Mouse (Mus musculus): ENCODE measurements at regions not wholly inside any gene's neighbourhood (a gene's known extent, or its start where the extent isn't known, plus 50 kb on each side); places are given as distances from the start of the nearest gene placed in this dataset.

DNA sequence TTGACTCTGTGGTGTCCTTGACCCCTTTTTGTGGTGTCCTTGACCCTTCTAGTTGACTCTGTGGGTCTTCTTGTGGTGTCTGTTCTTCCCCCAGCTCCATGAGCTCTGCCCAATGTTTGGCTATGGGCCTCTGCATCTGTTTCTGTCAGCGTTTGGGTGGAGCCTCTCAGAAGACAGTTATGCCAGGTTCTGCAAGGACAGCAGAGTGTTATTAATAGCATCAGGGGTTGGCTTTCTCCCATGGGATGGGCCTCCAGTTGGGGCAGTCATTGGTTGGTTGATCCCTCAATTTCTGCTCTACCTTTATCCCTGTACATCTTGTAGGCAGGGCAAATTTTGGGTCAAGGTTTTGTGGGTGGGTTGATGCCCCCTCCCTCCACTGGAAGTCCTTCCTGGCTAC lies 138.8 kb downstream of the Tex29 start:
- Histone ChIP-seq H3K4me2 (no peak overlapping the region), H3K4me1 (replicated peaks) (no peaks in the 10 kb centered on the region), H3K27me3 (0 out of 2 replicates have a peak, but pooled peaks cover 3% of the 10 kb centered on the region), H3K9me3 (no peaks in the 10 kb centered on the region), H3K4me3 (replicated peaks) (no peak overlapping the region), H3K27ac (no peak overlapping the region), H3K9ac (replicated peaks) (no peak overlapping the region), H3K36me3 (no peaks in the 10 kb centered on the region)
- WGBS, result 78% methylated on average over 1 of the region's 1 CpGs
- no peak for ATAC-seq (ENCODE audit: insufficient number of reproducible peaks, insufficient read depth, low FRiP score, low TSS enrichment, low read depth)

DNA sequence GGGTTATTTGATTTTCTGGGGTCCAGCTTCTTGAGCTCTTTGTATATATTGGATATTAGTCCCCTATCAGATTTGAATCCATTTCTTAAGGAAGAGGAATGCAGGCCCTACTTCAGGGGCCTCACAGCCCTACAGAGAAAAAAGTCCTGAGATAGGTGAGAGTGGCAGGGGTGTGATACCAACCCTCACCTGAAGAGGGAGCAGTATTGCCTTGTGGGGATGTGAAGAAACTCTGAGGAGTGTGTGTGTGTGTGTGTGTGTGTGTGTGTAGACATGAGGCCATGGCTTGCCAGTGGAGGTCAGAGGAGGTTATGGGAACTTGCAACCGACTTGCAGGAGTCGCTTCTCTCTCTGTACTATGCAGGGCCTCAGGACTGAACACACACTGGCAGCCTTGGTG lies 141.2 kb downstream of the Tex29 start:
- Histone ChIP-seq H3K27me3 (0 out of 2 replicates have a peak, but pooled peaks cover 3% of the 10 kb centered on the region), H3K4me3 (replicated peaks) (no peak overlapping the region), H3K9me3 (no peaks in the 10 kb centered on the region), H3K9ac (replicated peaks) (no peak overlapping the region), H3K4me2 (no peak overlapping the region), H3K4me1 (replicated peaks) (no peaks in the 10 kb centered on the region), H3K27ac (no peak overlapping the region), H3K36me3 (no peaks in the 10 kb centered on the region)
- no peak for ATAC-seq (ENCODE audit: insufficient number of reproducible peaks, insufficient read depth, low FRiP score, low TSS enrichment, low read depth)
- WGBS, result 83% methylated on average over 2 of the region's 2 CpGs

DNA sequence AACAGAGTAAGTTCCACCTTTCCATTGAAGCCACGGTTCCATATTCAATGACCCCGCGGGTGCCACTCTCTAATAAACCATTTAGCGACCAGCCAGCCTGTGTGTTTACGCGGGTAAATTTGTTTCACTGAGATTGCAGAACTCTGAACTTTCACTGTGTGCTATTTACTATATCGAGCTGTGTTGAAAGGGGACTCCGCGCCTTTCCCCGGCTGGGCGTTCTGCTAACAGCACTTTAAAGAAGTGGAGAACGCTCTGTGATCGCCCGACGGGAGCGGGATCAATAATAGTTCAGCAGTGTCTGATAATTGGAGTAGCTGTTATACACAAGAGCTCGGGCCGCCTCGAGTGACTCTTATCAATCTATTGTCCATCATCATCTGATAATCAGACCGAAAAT lies 149.8 kb downstream of the Tex29 start:
- Histone ChIP-seq H3K27me3 (peaks cover 14% of the 10 kb centered on the region), H3K4me3 (replicated peaks) (no peak overlapping the region), H3K9ac (replicated peaks) (no peak overlapping the region), H3K27ac (no peak overlapping the region), H3K4me1 (replicated peaks) (no peaks in the 10 kb centered on the region), H3K36me3 (no peaks in the 10 kb centered on the region), H3K9me3 (no peaks in the 10 kb centered on the region), H3K4me2 (no peak overlapping the region)
- WGBS, result 84% methylated on average over 20 of the region's 20 CpGs
- no peak for ATAC-seq (ENCODE audit: insufficient number of reproducible peaks, insufficient read depth, low FRiP score, low TSS enrichment, low read depth)

DNA sequence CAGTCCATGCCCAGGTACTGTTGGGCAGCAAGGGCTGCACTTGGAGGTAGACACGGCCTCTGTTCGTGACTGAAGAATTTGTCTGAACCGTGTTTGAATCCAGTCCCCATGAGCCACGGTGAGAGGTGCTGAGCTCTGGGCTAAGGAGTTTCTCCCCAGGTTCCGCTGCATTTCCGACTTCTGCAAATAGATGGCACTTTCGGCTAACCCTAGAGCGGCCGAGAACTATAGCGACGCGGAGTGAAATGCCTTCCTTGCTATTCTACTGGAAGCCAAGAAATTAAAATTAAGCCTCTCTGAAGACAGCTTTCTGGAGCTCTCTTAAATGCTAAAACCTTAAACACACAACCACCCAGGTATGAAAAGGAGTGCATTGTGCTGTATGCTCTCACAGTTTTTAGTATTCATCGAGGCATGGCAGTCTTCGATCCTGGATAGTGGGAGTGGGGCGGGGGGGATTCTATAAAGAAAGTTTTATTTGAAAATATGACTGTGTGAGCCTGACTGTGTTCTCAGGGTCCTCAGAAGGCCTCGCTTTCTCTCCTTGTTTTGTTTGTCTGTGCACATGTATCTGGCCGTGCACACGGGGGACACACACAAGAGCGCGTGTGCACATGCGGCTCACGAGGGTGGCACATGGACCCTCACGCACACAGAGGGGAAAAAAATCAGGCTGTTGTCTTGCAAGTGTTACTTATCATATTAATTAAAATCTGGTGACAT lies 159.6 kb downstream of the Tex29 start:
- peaks cover 65% of the 10 kb centered on the region for H3K27me3 ChIP-seq
- H3K27ac ChIP-seq, result no peak overlapping the region
- WGBS, result 31% methylated on average over 23 of the region's 23 CpGs

DNA sequence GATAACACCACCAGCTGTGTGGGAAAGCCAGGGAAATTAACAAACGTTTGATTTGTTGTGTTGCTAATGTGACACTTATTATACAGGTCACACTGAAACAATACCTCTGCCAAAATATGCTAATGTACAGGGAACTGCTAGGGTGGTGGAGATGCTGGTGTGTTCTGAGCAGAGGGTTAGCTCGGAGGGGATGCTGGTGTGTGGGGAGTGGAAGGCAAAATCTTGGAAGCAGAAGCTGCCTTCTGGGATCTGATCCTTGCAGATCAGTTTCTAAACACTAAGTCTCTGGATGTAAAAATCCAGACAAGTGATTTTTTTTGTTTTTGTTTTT lies 160.2 kb downstream of the Tex29 start:
- Histone ChIP-seq H3K4me2 (no peak overlapping the region), H3K36me3 (no peaks in the 10 kb centered on the region), H3K27me3 (peaks cover 63% of the 10 kb centered on the region), H3K4me1 (replicated peaks) (peaks cover 12% of the 10 kb centered on the region; the same call in 1 of the 2 replicates), H3K9ac (replicated peaks) (no peak overlapping the region), H3K9me3 (no peaks in the 10 kb centered on the region), H3K27ac (no peak overlapping the region), H3K4me3 (replicated peaks) (no peak overlapping the region)
- WGBS, result 27% methylated on average over 2 of the region's 2 CpGs
- ATAC-seq (ENCODE audit: insufficient number of reproducible peaks, insufficient read depth, low FRiP score, low TSS enrichment, low read depth), result no peak

More for the DNA sequence above, 159.6 kb downstream of the Tex29 start:
- Histone ChIP-seq H3K4me1 (replicated peaks) (peaks cover 12% of the 10 kb centered on the region; the same call in 1 of the 2 replicates), H3K9ac (replicated peaks) (no peak overlapping the region), H3K4me2 (no peak overlapping the region), H3K4me3 (replicated peaks) (no peak overlapping the region), H3K9me3 (no peaks in the 10 kb centered on the region), H3K36me3 (no peaks in the 10 kb centered on the region)
- no peak; the same call in 1 of the 2 replicates for ATAC-seq (ENCODE audit: insufficient number of reproducible peaks, insufficient read depth, low FRiP score, low TSS enrichment, low read depth)

DNA sequence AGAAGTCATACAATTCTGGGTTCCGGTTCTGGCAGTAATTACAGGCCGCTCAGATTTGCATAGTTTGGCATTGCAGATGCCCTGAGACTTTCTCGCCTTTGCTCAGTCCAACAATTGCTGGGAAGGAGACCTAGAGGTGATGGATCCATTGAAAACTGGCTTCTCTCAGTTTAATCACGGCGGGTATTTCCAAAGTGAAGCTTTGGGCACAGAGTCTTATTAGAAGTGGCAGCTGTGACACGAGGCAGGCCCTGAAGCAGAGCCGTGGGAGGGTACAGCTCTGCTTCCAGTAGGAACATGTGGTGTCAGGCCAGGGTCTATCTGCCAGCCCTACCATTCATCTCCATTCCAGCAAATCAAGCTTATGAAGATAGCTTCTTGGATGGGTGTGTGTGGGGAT lies 164.0 kb downstream of the Tex29 start:
- Histone ChIP-seq H3K4me3 (replicated peaks) (no peak overlapping the region), H3K36me3 (no peaks in the 10 kb centered on the region), H3K27ac (no peak overlapping the region), H3K4me1 (replicated peaks) (peaks cover 12% of the 10 kb centered on the region; the same call in 1 of the 2 replicates), H3K4me2 (no peak overlapping the region), H3K27me3 (peaks cover 44% of the 10 kb centered on the region), H3K9me3 (no peaks in the 10 kb centered on the region), H3K9ac (replicated peaks) (no peak overlapping the region)
- no peak for ATAC-seq (ENCODE audit: insufficient number of reproducible peaks, insufficient read depth, low FRiP score, low TSS enrichment, low read depth)
- WGBS, result 81% methylated on average over 7 of the region's 7 CpGs

DNA sequence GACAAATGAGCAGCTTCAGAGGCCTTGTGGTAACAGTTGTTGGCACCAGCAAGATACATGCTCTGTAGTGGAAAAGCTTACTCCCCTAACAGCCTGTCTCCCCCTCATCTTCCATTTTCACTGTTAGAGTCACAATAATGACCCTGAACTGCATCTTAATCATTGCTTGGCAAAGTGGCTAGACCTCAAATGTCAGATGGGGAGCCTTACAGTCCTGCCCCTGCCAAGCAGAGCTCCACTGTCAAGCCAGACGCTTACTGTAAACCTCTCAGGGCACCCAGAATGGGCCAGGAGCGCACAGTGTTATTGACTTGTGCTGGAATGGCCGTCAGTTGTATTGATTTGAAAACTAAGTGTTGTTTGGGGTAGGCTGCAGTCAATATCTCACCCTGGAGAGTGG lies 172.5 kb downstream of the Tex29 start:
- no peaks in the 10 kb centered on the region; the same call in 1 of the 2 replicates for H3K4me1 ChIP-seq (replicated peaks)
- H3K27ac ChIP-seq, result no peak overlapping the region
- 86% methylated on average over 3 of the region's 3 CpGs for WGBS
- H3K9me3 ChIP-seq, result no peaks in the 10 kb centered on the region
- no peak overlapping the region for H3K4me3 ChIP-seq (replicated peaks)
- H3K9ac ChIP-seq (replicated peaks), result no peak overlapping the region
- no peaks in the 10 kb centered on the region for H3K36me3 ChIP-seq
- H3K27me3 ChIP-seq, result peaks cover 11% of the 10 kb centered on the region; the same call in 1 of the 2 replicates
- no peak for ATAC-seq (ENCODE audit: insufficient number of reproducible peaks, insufficient read depth, low FRiP score, low TSS enrichment, low read depth)
- H3K4me2 ChIP-seq, result no peak overlapping the region

DNA sequence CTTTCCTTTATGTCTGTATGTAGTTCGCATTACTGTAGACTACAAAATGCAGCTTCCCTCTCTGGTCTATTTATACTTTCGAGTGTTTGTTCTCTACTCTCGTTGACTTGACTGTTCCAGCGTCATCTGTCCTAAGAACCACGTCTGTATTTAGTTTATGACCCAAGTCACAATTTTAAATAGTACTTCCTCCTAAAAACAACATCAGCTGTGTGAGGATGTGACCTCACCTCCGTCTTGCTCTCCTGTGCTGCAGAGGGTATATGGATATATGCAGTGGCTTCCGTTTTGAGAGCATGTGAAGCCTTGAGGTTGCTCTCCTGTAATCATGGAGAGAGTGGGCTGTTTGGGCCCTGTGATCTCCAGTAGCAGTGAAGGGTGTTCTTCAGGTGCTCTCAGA lies 177.5 kb downstream of the Tex29 start:
- H3K9me3 ChIP-seq, result no peaks in the 10 kb centered on the region
- H3K9ac ChIP-seq (replicated peaks), result no peak overlapping the region
- 74% methylated on average over 7 of the region's 7 CpGs for WGBS
- H3K4me2 ChIP-seq, result no peak overlapping the region
- H3K27ac ChIP-seq, result no peak overlapping the region
- no peaks in the 10 kb centered on the region for H3K36me3 ChIP-seq
- no peaks in the 10 kb centered on the region for H3K27me3 ChIP-seq
- ATAC-seq (ENCODE audit: insufficient number of reproducible peaks, insufficient read depth, low FRiP score, low TSS enrichment, low read depth), result no peak
- no peaks in the 10 kb centered on the region; the same call in 1 of the 2 replicates for H3K4me1 ChIP-seq (replicated peaks)
- no peak overlapping the region for H3K4me3 ChIP-seq (replicated peaks)

DNA sequence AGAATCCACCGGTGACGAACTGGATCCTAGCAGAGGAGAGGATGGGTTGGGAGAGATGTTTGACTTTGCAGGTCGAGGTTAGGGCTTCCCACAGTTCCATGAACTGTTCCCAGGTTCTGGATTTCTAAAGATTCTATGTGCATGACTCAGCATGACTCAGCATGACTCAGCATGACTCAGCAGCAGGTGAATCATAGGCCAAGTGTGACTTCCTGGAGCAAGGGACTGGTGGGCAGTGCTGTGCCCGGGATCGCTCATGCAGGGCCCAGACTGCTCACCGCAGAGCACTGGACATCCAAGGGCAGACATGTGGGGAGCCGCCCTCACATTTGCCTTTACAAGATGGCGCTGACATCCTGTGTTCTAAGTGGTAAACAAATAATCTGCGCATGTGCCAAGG lies 179.0 kb downstream of the Tex29 start:
- ATAC-seq (ENCODE audit: insufficient number of reproducible peaks, insufficient read depth, low FRiP score, low TSS enrichment, low read depth), result no peak
- 88% methylated on average over 9 of the region's 9 CpGs for WGBS
- Histone ChIP-seq H3K36me3 (no peaks in the 10 kb centered on the region), H3K4me3 (replicated peaks) (no peak overlapping the region), H3K27ac (no peak overlapping the region), H3K9ac (replicated peaks) (no peak overlapping the region), H3K4me1 (replicated peaks) (no peaks in the 10 kb centered on the region; the same call in 1 of the 2 replicates), H3K4me2 (no peak overlapping the region), H3K9me3 (no peaks in the 10 kb centered on the region), H3K27me3 (no peaks in the 10 kb centered on the region)

DNA sequence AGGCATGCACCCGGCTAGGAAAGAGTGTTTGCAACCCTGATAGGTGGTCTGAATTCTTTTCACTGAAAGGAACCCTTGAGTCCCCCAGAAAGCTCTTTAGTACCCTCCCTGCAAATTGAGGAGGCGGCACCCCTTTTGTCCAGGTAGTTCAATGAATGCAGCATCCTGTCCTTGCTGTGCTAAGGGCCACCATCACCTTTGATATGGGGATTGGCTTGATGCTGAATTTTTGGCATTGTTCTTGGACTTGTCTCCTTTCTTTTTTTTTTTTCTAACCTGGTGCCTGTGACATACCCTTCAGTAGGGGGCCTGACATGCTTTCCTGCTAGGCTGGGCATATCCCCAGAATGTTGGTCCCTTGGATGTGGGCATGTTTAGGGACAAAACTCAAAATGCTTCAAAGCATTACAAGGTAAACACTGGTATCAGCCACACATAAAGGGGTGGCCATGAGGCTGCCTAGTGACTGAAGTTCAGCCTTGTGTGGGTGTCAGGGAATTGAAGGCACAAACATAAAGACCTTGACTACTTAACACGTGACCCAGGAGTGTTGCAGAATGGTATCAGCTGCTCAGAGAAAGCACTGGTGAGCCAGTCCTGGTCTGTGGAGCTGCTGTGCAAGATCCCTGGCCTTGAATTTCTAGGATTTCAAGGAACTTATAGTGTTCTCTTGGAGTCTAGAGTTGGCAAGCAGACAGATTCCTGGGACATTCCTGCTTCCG lies 183.6 kb downstream of the Tex29 start:
- Histone ChIP-seq H3K27ac (no peak overlapping the region), H3K36me3 (no peaks in the 10 kb centered on the region), H3K9me3 (no peaks in the 10 kb centered on the region), H3K4me2 (no peak overlapping the region), H3K4me1 (replicated peaks) (no peaks in the 10 kb centered on the region), H3K9ac (replicated peaks) (no peak overlapping the region), H3K27me3 (no peaks in the 10 kb centered on the region), H3K4me3 (replicated peaks) (no peak overlapping the region)
- 85% methylated on average over 4 of the region's 4 CpGs for WGBS
- ATAC-seq (ENCODE audit: insufficient number of reproducible peaks, insufficient read depth, low FRiP score, low TSS enrichment, low read depth), result no peak

DNA sequence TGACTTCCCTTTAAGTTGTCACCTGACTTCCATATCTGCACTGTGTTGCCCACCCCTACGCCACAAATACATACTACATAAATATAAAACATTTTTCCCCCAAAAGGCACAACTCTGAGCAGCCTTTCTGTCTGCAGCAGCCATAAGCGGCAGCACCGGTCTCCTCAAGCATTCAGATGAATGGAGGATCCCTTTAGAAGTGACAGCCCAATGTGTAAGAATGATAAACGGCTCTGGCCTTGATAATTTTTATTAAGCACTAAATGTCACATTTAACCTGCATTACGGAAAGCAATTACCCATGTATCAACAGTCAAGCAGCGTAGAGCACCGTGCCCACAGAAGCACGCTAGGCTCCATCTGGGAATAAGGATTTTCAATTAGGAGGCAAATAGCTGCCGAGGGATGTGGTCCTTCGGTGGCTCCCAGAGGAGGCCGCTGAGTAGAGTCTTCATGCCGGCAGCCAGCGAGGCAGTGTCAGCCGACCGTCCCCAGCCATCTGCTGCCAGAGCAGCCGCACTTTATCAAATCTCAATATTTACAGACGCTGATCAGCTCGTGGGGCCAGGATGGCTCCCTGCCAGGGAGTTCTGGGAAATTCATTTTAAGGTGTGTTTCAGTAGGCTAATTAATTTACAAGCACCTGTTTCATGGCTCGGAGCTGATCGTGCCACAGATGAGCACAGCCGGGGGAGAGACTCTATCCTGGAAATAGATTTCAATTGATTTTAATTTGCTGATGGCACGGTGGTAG lies 190.3 kb downstream of the Tex29 start:
- 69% methylated on average over 22 of the region's 22 CpGs for WGBS
- H3K9ac ChIP-seq (replicated peaks), result no peak overlapping the region

More for the DNA sequence above, 190.3 kb downstream of the Tex29 start:
- no peak overlapping the region for H3K27ac ChIP-seq
- H3K4me1 ChIP-seq (replicated peaks), result no peaks in the 10 kb centered on the region; the same call in 1 of the 2 replicates
- H3K36me3 ChIP-seq, result no peaks in the 10 kb centered on the region
- no peak overlapping the region for H3K4me3 ChIP-seq (replicated peaks)
- peaks cover 14% of the 10 kb centered on the region for H3K27me3 ChIP-seq
- ATAC-seq (ENCODE audit: insufficient number of reproducible peaks, insufficient read depth, low FRiP score, low TSS enrichment, low read depth), result no peak
- H3K4me2 ChIP-seq, result no peak overlapping the region
- H3K9me3 ChIP-seq, result no peaks in the 10 kb centered on the region
